In the genomic region with DNA sequence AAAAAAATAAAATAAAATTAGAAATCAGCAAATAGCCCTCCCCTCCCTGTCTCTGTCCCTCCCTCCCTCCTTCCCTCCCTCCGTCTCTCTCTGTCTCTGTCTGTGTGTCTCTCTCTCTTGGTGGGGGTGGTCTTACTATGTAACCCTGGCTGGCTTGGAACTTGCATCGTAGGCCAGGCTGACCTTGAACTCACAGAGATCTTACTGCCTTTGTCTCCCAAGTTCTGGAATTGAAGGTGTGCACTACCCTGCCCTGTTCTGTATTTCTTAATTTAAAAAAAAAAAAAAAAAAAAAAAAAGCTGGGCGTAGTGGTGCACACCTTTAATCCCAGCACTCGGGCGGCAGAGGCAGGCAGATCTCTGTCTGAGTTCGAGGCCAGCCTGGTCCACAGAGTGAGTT, we compare ENCODE assay signal across 24 mouse cellular contexts. TPM values are rescaled to one million over a fixed set of nuclear protein-coding genes. Genes with fewer than 3 reads are reported as not detected.
DNase-seq lines count a peak whose midpoint lies in the region; ATAC-seq and TF ChIP-seq lines count a peak whose summit lies in the region.
"Had no signal": no experiment of that assay in that cellular context is flagged by ENCODE, and none has a peak within 500 bp of the region (broad histone marks: within the 10 kb centered on the region; RNA-seq: fewer than 3 reads in every experiment).

No protein-coding gene starts in this region.

- H3K9ac ChIP-seq in heart, embryonic 11.5 days (ENCODE audit: low read depth, low read length), result no peak overlapping the region
- H3K9ac ChIP-seq in lung, embryonic 15.5 days, result no peak overlapping the region
- peak overlapping the region; percentile 25; the same call in 1 of the 2 replicates for H3K9ac ChIP-seq in ES-Bruce4 (ENCODE audit: low read depth, poor library complexity, severe bottlenecking)
- H3K9ac ChIP-seq: limb, embryonic 15.5 days; midbrain, embryonic 13.5 days had no signal

- no peak for DNase-seq in heart, postnatal 4 days
- DNase-seq in lung, adult 18-20 months, result no peak
- DNase-seq in ZHBTc4 (ENCODE audit: low read depth, low spot score), result peak; percentile 53
- DNase-seq in adrenal gland, postnatal 10 days, result no peak
- DNase-seq: cerebellum, adult 11 months; cerebellum, postnatal 10 days; gastrocnemius, postnatal 14 days; kidney, adult 9 months; left cerebral cortex, postnatal 4 days; right cerebral cortex, postnatal 25 days; spleen, adult 18-20 months; thymus, postnatal 14 days had no signal

- H3K27ac ChIP-seq in heart, embryonic 11.5 days (ENCODE audit: low read depth, low read length), result no peak overlapping the region
- H3K27ac ChIP-seq in lung, embryonic 15.5 days, result peak overlapping the region; percentile 96
- H3K27ac ChIP-seq in ES-Bruce4 (ENCODE audit: insufficient read depth, low read length), result peak overlapping the region; percentile 66
- H3K27ac ChIP-seq: hindbrain, postnatal 0 days; midbrain, embryonic 13.5 days had no signal

- no peaks in the 10 kb centered on the region for H3K9me3 ChIP-seq in heart, embryonic 11.5 days (replicated peaks; ENCODE audit: control insufficient read depth, low read length)
- no peaks in the 10 kb centered on the region for H3K9me3 ChIP-seq in lung, embryonic 15.5 days
- H3K9me3 ChIP-seq in ES-Bruce4 (replicated peaks; ENCODE audit: control insufficient read depth, insufficient read depth, low read length, poor library complexity, severe bottlenecking), result no peaks in the 10 kb centered on the region
- H3K9me3 ChIP-seq: forebrain, embryonic 10.5 days; hindbrain, embryonic 10.5 days; limb, embryonic 15.5 days; midbrain, embryonic 13.5 days had no signal

- peaks cover 25% of the 10 kb centered on the region for H3K4me1 ChIP-seq in heart, embryonic 11.5 days (ENCODE audit: control insufficient read depth, insufficient read depth, low read length)
- H3K4me1 ChIP-seq in lung, embryonic 15.5 days, result peaks cover 64% of the 10 kb centered on the region
- H3K4me1 ChIP-seq in ES-Bruce4 (ENCODE audit: control insufficient read depth, insufficient read depth, low read length), result peaks cover 30% of the 10 kb centered on the region

- H3K27me3 ChIP-seq in heart, embryonic 11.5 days (ENCODE audit: control insufficient read depth, insufficient read depth, low read length), result peaks cover 4% of the 10 kb centered on the region; the same call in 1 of the 2 replicates
- H3K27me3 ChIP-seq in lung, embryonic 15.5 days, result no peaks in the 10 kb centered on the region
- no peaks in the 10 kb centered on the region for H3K27me3 ChIP-seq in ES-Bruce4 (ENCODE audit: control insufficient read depth, insufficient read depth, low read length, poor library complexity, severe bottlenecking)
- H3K27me3 ChIP-seq: limb, embryonic 15.5 days had no signal

- TF ChIP-seq POLR2A in ES-Bruce4 (IDR thresholded peaks at IDR 0.05; ENCODE audit: insufficient read depth, low read length), result no peak

- TF ChIP-seq EP300 in ES-Bruce4 (IDR thresholded peaks at IDR 0.05; ENCODE audit: insufficient read depth, low read depth, low read length), result no peak

- no peak for ATAC-seq in heart, embryonic 11.5 days (replicated peaks; ENCODE audit: insufficient number of reproducible peaks, low FRiP score, low TSS enrichment)
- ATAC-seq in lung, embryonic 15.5 days (ENCODE audit: borderline replicate concordance, extremely low read depth, low FRiP score, low TSS enrichment), result no peak
- ATAC-seq: forebrain, embryonic 16.5 days; hindbrain, postnatal 0 days; intestine, embryonic 16.5 days; midbrain, embryonic 13.5 days had no signal

- H3K4me3 ChIP-seq in heart, embryonic 11.5 days (ENCODE audit: low read depth, low read length), result no peak overlapping the region
- no peak overlapping the region for H3K4me3 ChIP-seq in lung, embryonic 15.5 days
- no peak overlapping the region for H3K4me3 ChIP-seq in ES-Bruce4 (ENCODE audit: low read depth, low read length)
- H3K4me3 ChIP-seq: forebrain, embryonic 10.5 days; hindbrain, embryonic 10.5 days; limb, embryonic 15.5 days; midbrain, embryonic 13.5 days had no signal

- WGBS in heart, embryonic 11.5 days (ENCODE audit: insufficient replicate concordance), result 89% methylated on average over 6 of the region's 6 CpGs
- WGBS in lung, embryonic 15.5 days, result 91% methylated on average over 6 of the region's 6 CpGs

- H3K36me3 ChIP-seq in heart, embryonic 11.5 days (ENCODE audit: control insufficient read depth, insufficient read depth, low read length), result no peaks in the 10 kb centered on the region
- no peaks in the 10 kb centered on the region for H3K36me3 ChIP-seq in lung, embryonic 15.5 days
- H3K36me3 ChIP-seq in ES-Bruce4 (ENCODE audit: control insufficient read depth, insufficient read depth, low read length, poor library complexity, severe bottlenecking), result no peaks in the 10 kb centered on the region
- H3K36me3 ChIP-seq: forebrain, embryonic 10.5 days; hindbrain, embryonic 10.5 days; limb, embryonic 15.5 days; midbrain, embryonic 13.5 days had no signal

- no peak for TF ChIP-seq CTCF in ES-Bruce4 (IDR thresholded peaks at IDR 0.05; ENCODE audit: low read depth, low read length)

- peak overlapping the region; percentile 16; the same call in 1 of the 2 replicates for H3K4me2 ChIP-seq in heart, embryonic 11.5 days
- H3K4me2 ChIP-seq in lung, embryonic 15.5 days, result no peak overlapping the region
- H3K4me2 ChIP-seq: limb, embryonic 15.5 days; midbrain, embryonic 13.5 days had no signal

RNA-seq across cellular contexts. Expression of gene Epha2, which starts 21.3 kb away (rescaled TPM):
- 3.1 and 3.6 TPM in 2 replicates for polyA plus RNA-seq in heart, embryonic 11.5 days (2014; fragmentation: Nextera tagmentation; extraction: Ambion mirVana)
- total RNA-seq in heart, postnatal 4 days (2021), result 10 to 100 TPM; 10.1 to 10.9 TPM
- polyA plus RNA-seq in lung, embryonic 15.5 days (2015; fragmentation: Nextera tagmentation; extraction: Ambion mirVana), result 10.8 and 11.0 TPM in 2 replicates
- 44.7 and 51.3 TPM in 2 replicates for polyA plus RNA-seq in ES-Bruce4 (2011; ENCODE audit: insufficient read depth, insufficient read length, low read depth, missing spikeins)
- total RNA-seq in adrenal gland, postnatal 10 days (2021), result 10 to 100 TPM; 13.4 to 18.1 TPM
- total RNA-seq: monocyte, adult 5-6 weeks had no signal

RNA-seq across cellular contexts. Expression of gene Arhgef19, which starts 40.5 kb away (rescaled TPM):
- 1.2 and 1.3 TPM in 2 replicates for polyA plus RNA-seq in heart, embryonic 11.5 days (2014; fragmentation: Nextera tagmentation; extraction: Ambion mirVana)
- 1 to 10 TPM; 4.6 to 5.1 TPM for total RNA-seq in heart, postnatal 4 days (2021)
- polyA plus RNA-seq in lung, embryonic 15.5 days (2015; fragmentation: Nextera tagmentation; extraction: Ambion mirVana), result 19.2 and 20.5 TPM in 2 replicates
- polyA plus RNA-seq in ES-Bruce4 (2011; ENCODE audit: insufficient read depth, insufficient read length, low read depth, missing spikeins), result 7.5 and 8.3 TPM in 2 replicates
- 10 to 100 TPM; 29.0 to 31.0 TPM for total RNA-seq in adrenal gland, postnatal 10 days (2021)
- total RNA-seq: megakaryocyte progenitor cell, adult 5-6 weeks; monocyte, adult 5-6 weeks had no signal
